Comparison of ENCODE assay signal across 1 mouse cellular context in the genomic region with DNA sequence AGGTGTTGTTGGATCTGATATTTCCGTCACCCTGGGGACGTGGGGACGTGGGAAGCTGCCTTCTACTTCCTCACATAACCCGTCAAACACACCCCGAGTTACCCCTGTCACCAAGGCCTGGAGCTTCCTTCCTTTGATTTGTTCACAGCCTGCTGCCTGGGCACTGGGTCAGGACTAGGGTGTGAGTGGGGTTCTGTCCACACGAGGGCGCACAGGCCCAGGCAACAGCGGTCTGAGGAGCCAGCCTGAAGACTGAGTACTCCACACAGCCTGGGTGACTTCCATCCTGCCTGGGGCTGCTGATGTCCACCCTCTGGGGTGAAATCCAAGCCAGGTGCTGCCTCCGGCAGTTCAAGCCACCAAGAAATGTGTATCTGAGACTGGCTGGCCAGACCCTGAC.
A peak's percentile ranks its signal among the peaks of the same experiment; 100 is the strongest.
TF ChIP-seq lines count a peak whose summit lies in the region.

No protein-coding gene starts in this region.

TF ChIP-seq in CH12.LX, 34 proteins besides CTCF, POLR2A, EP300 and RAD21:
- TF ChIP-seq ZC3H11A (IDR thresholded peaks at IDR 0.05; ENCODE audit: low read depth, low read length) (0 out of 2 replicates have a peak, but pooled peaks have one; percentile 22), ZMIZ1 (IDR thresholded peaks at IDR 0.05; ENCODE audit: low read depth, low read length) (no peak), SIN3A (IDR thresholded peaks at IDR 0.05; ENCODE audit: low read length) (peak; percentile 52), SMC3 (IDR thresholded peaks at IDR 0.05; ENCODE audit: low read depth, low read length) (peak; percentile 88), NELFE (IDR thresholded peaks at IDR 0.05; ENCODE audit: low read depth, low read length) (peak; percentile 48; the same call in 1 of the 2 replicates), TCF12 (IDR thresholded peaks at IDR 0.05; ENCODE audit: low read depth, low read length) (0 out of 2 replicates have a peak, but pooled peaks have one; percentile 13)
